Mouse (Mus musculus) myocyte (in vitro differentiated cells): Measurements from ENCODE around the gene Hnrnpl.

Source experiments
- CEBPB ChIP-seq: IDR thresholded peaks from 2 replicates; pipeline ENCODE4 v1.6.1; 2011; ENCODE audit warnings: mild to moderate bottlenecking, moderate library complexity; ENCODE audit not compliant: poor library complexity, insufficient read depth, severe bottlenecking
- MAX ChIP-seq: IDR thresholded peaks from one replicate; pipeline ENCODE4 v1.6.1; 2011; ENCODE audit warnings: low read depth, mild to moderate bottlenecking, control low read depth
- MYOD1 ChIP-seq, 3 experiments: IDR thresholded peaks; one replicate each; pipeline ENCODE4 v1.6.1; 2011; ENCODE audit warnings: control low read depth in 2 of 3, low read depth in 2 of 3, mild to moderate bottlenecking in 2 of 3, moderate library complexity in 1 of 3; ENCODE audit not compliant: insufficient read length in 2 of 3, control insufficient read depth in 1 of 3
- POLR2A ChIP-seq: IDR thresholded peaks from one replicate; pipeline ENCODE4 v1.6.1; 2011; ENCODE audit warnings: low read depth, mild to moderate bottlenecking, control low read depth, moderate library complexity; ENCODE audit not compliant: insufficient read length
- POLR2AphosphoS2 ChIP-seq: IDR thresholded peaks from one replicate; pipeline ENCODE4 v1.6.1; 2011; ENCODE audit warnings: low read depth, control low read depth; ENCODE audit not compliant: insufficient read length
- REST ChIP-seq: IDR thresholded peaks from one replicate; pipeline ENCODE4 v1.6.1; 2011; ENCODE audit warnings: mild to moderate bottlenecking, control low read depth, moderate library complexity; ENCODE audit not compliant: insufficient read depth, insufficient read length
- USF1 ChIP-seq: IDR thresholded peaks from one replicate; pipeline ENCODE4 v1.6.1; 2011; ENCODE audit warnings: low read depth, mild to moderate bottlenecking, control low read depth, moderate library complexity

DNA sequence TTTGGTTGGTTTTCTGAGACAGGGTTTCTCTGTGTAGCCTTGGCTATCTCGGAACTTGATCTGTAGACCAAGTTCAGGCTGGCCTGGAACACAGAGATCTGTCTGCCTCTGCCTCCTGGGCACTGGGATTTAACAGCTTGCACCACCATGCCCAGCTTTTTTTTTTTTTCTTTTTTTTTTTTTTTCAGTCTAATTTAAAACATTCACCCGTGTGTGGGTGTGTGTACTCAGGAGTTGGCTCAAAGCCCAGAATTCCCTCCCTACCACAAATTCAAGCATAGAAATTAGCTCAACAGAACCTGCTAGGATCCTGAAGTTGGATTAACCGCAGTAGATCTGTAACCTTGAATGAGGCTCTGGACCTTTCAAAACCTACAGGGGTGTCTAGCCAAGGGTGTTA, 19.0 kb downstream of the Hnrnpl start:
- TF ChIP-seq POLR2A, result no peak
- no peak for TF ChIP-seq MAX
- TF ChIP-seq USF1, result no peak
- TF ChIP-seq POLR2AphosphoS2, result no peak
- TF ChIP-seq MYOD1 (IDR thresholded peaks at IDR 0.05; ENCODE audit: control insufficient read depth in 1 of 3, insufficient read length in 2 of 3, low read depth in 2 of 3), result peak in 1 of 3 experiments; percentile 17
- no peak for TF ChIP-seq REST
- TF ChIP-seq CEBPB, result 0 out of 2 replicates have a peak, but pooled peaks have one; percentile 5
